8 mouse cellular contexts compared by ENCODE assay signal in the genomic region with DNA sequence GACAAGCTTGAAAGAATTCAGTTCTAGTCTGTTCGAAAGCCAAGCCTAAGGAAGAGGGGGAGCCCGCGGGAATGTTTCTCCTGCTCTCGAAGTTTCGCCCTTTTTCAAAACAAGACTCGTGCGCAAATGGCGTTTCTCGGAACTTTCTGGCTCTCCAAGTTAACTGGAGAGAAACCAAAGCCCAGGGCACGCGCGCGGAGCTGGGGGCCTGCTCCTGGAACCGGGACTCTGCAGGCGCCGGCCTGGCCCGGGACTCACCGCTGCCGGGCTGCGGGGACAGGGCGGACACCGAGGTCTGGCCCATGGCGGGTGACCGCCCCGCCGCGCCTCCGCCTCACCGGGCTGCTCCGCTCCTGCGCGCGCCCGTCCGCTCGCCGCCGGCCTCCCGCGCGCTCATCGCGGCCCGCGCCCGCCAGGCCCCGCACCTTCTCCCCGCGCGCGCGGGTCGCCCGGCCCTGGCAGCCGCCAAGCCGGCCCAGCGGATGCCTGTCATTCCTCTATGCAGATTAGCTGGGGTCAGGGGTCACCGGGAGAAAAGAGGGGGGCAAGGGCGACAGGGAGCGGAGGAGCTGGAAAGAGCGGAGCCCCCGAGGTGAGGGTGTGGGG.
DNase-seq lines count a peak whose midpoint lies in the region; ATAC-seq and TF ChIP-seq lines count a peak whose summit lies in the region.

No protein-coding gene starts in this region.

- DNase-seq in ES-CJ7 (ENCODE audit: low read depth, low spot score) = peak; percentile 40
- peak; percentile 76 for DNase-seq in forebrain, embryonic 10.5 days (ENCODE audit: extremely low spot score, low spot score)
- peak; percentile 93 for DNase-seq in kidney, postnatal 0 days (ENCODE audit: low spot score)
- peak in 1 of 3 experiments; percentile 24 for DNase-seq in liver, embryonic 14.5 days (ENCODE audit: low read depth in 3 of 3, low spot score in 3 of 3)
- DNase-seq in neural tube, embryonic 11.5 days (ENCODE audit: low spot score) = peak; percentile 81
- DNase-seq in thymus, postnatal 25 days = peak; percentile 8

- H3K4me3 ChIP-seq in brown adipose tissue, adult 24 weeks (ENCODE audit: insufficient read depth, low read depth, low read length) = peak overlapping the region; percentile 69
- H3K4me3 ChIP-seq in forebrain, embryonic 10.5 days = peak overlapping the region; percentile 69
- peak overlapping the region; percentile 74 to 75 for H3K4me3 ChIP-seq in heart, embryonic 14.5 days (ENCODE audit: control insufficient read depth in 1 of 2, insufficient read depth in 1 of 2, low read depth in 1 of 2, low read length in 2 of 2)
- peak overlapping the region; percentile 68 for H3K4me3 ChIP-seq in kidney, postnatal 0 days (replicated peaks; ENCODE audit: low read depth, low read length)
- H3K4me3 ChIP-seq in liver, embryonic 14.5 days (ENCODE audit: insufficient read depth in 1 of 2, low read depth in 2 of 2, low read length in 2 of 2) = peak overlapping the region; percentile 53 to 60
- peak overlapping the region; percentile 52 for H3K4me3 ChIP-seq in neural tube, embryonic 11.5 days (ENCODE audit: low read depth, low read length)

- H3K9ac ChIP-seq in heart, embryonic 14.5 days (ENCODE audit: low read length) = peak overlapping the region; percentile 93
- H3K9ac ChIP-seq in kidney, postnatal 0 days (ENCODE audit: low read depth, low read length) = peak overlapping the region; percentile 83
- H3K9ac ChIP-seq in liver, embryonic 14.5 days (replicated peaks) = peak overlapping the region; percentile 20
- H3K9ac ChIP-seq in neural tube, embryonic 11.5 days (ENCODE audit: low read length) = peak overlapping the region; percentile 76

- TF ChIP-seq CTCF in kidney, postnatal 0 days (IDR thresholded peaks at IDR 0.05; ENCODE audit: low read depth) = no peak
- no peak for TF ChIP-seq CTCF in liver, embryonic 14.5 days (IDR thresholded peaks at IDR 0.05; ENCODE audit: low read depth)

- no peaks in the 10 kb centered on the region for H3K9me3 ChIP-seq in forebrain, embryonic 10.5 days
- no peaks in the 10 kb centered on the region for H3K9me3 ChIP-seq in heart, embryonic 14.5 days (ENCODE audit: control insufficient read depth, low read length)
- H3K9me3 ChIP-seq in kidney, postnatal 0 days (replicated peaks; ENCODE audit: low read length) = no peaks in the 10 kb centered on the region
- H3K9me3 ChIP-seq in liver, embryonic 14.5 days (ENCODE audit: control insufficient read depth, low read length) = no peaks in the 10 kb centered on the region
- no peaks in the 10 kb centered on the region for H3K9me3 ChIP-seq in neural tube, embryonic 11.5 days (ENCODE audit: control insufficient read depth, low read length)

- no peak for TF ChIP-seq EP300 in liver, embryonic 14.5 days (IDR thresholded peaks at IDR 0.05; ENCODE audit: low read depth)

- no peaks in the 10 kb centered on the region for H3K36me3 ChIP-seq in forebrain, embryonic 10.5 days (replicated peaks)
- no peaks in the 10 kb centered on the region for H3K36me3 ChIP-seq in heart, embryonic 14.5 days (ENCODE audit: control insufficient read depth, insufficient read depth, low read length)
- no peaks in the 10 kb centered on the region for H3K36me3 ChIP-seq in kidney, postnatal 0 days (ENCODE audit: insufficient read depth, low read length)
- H3K36me3 ChIP-seq in liver, embryonic 14.5 days (replicated peaks; ENCODE audit: control insufficient read depth, insufficient read depth, low read depth) = no peaks in the 10 kb centered on the region
- no peaks in the 10 kb centered on the region for H3K36me3 ChIP-seq in neural tube, embryonic 11.5 days (ENCODE audit: control insufficient read depth, insufficient read depth, low read length)

- no peaks in the 10 kb centered on the region for H3K27me3 ChIP-seq in forebrain, embryonic 10.5 days (ENCODE audit: poor library complexity, severe bottlenecking)
- no peaks in the 10 kb centered on the region for H3K27me3 ChIP-seq in heart, embryonic 14.5 days (ENCODE audit: control insufficient read depth, insufficient read depth, low read length)
- no peaks in the 10 kb centered on the region for H3K27me3 ChIP-seq in kidney, postnatal 0 days (ENCODE audit: insufficient read depth, low read length)
- H3K27me3 ChIP-seq in liver, embryonic 14.5 days (ENCODE audit: control insufficient read depth, insufficient read depth, low read length) = no peaks in the 10 kb centered on the region
- no peaks in the 10 kb centered on the region for H3K27me3 ChIP-seq in neural tube, embryonic 11.5 days (ENCODE audit: control insufficient read depth, insufficient read depth, low read length)

- WGBS in forebrain, embryonic 10.5 days = 2% methylated on average over 60 of the region's 62 CpGs
- WGBS in heart, embryonic 14.5 days = under 1% methylated on average over 55 of the region's 62 CpGs
- WGBS in kidney, postnatal 0 days = under 1% methylated on average over 62 of the region's 62 CpGs
- WGBS in liver, embryonic 14.5 days (ENCODE audit: insufficient replicate concordance) = under 1% methylated on average over 61 of the region's 62 CpGs
- under 1% methylated on average over 48 of the region's 62 CpGs for WGBS in neural tube, embryonic 11.5 days

- H3K27ac ChIP-seq in brown adipose tissue, adult 24 weeks (replicated peaks; ENCODE audit: low read depth, low read length) = peak overlapping the region; percentile 12
- H3K27ac ChIP-seq in forebrain, embryonic 10.5 days = peak overlapping the region; percentile 95
- H3K27ac ChIP-seq in heart, embryonic 14.5 days (replicated peaks in 1 of 2; ENCODE audit: control insufficient read depth in 1 of 2, insufficient read depth in 1 of 2, low read depth in 2 of 2, low read length in 2 of 2) = peak overlapping the region; percentile 90 to 97
- peak overlapping the region; percentile 97 for H3K27ac ChIP-seq in kidney, postnatal 0 days
- H3K27ac ChIP-seq in liver, embryonic 14.5 days = no peak overlapping the region
- H3K27ac ChIP-seq in neural tube, embryonic 11.5 days (ENCODE audit: low read depth, low read length) = peak overlapping the region; percentile 80

- H3K4me1 ChIP-seq in brown adipose tissue, adult 24 weeks (ENCODE audit: control insufficient read depth, insufficient read depth, insufficient read length, low read length) = peaks cover 13% of the 10 kb centered on the region; the same call in 1 of the 2 replicates
- H3K4me1 ChIP-seq in forebrain, embryonic 10.5 days = peaks cover 52% of the 10 kb centered on the region
- peaks cover 8 to 37% of the 10 kb centered on the region in 2 experiments for H3K4me1 ChIP-seq in heart, embryonic 14.5 days (ENCODE audit: control insufficient read depth in 2 of 2, insufficient read depth in 2 of 2, low read length in 2 of 2)
- 0 out of 2 replicates have a peak, but pooled peaks cover 8% of the 10 kb centered on the region for H3K4me1 ChIP-seq in kidney, postnatal 0 days (replicated peaks; ENCODE audit: insufficient read depth, low read length)
- H3K4me1 ChIP-seq in liver, embryonic 14.5 days (replicated peaks; ENCODE audit: control insufficient read depth in 2 of 2, insufficient read depth in 2 of 2, low read length in 1 of 2) = peaks cover 0 to 3% of the 10 kb centered on the region in 2 experiments; a peak in 1 of 4 replicates
- peaks cover 3% of the 10 kb centered on the region; the same call in 1 of the 2 replicates for H3K4me1 ChIP-seq in neural tube, embryonic 11.5 days (ENCODE audit: control insufficient read depth, insufficient read depth, low read length)

- H3K4me2 ChIP-seq in heart, embryonic 14.5 days (ENCODE audit: low read length) = peak overlapping the region; percentile 75
- peak overlapping the region; percentile 58 for H3K4me2 ChIP-seq in kidney, postnatal 0 days (ENCODE audit: low read length)
- peak overlapping the region; percentile 49 for H3K4me2 ChIP-seq in liver, embryonic 14.5 days (ENCODE audit: low read depth)
- H3K4me2 ChIP-seq in neural tube, embryonic 11.5 days (ENCODE audit: low read depth) = peak overlapping the region; percentile 58

- peak; percentile 77 for ATAC-seq in heart, embryonic 14.5 days (ENCODE audit: insufficient number of reproducible peaks, insufficient read depth, low FRiP score, low read depth)
- ATAC-seq in kidney, postnatal 0 days (replicated peaks; ENCODE audit: low FRiP score, low read depth) = peak; percentile 91
- peak; percentile 51; the same call in 1 of the 2 replicates for ATAC-seq in liver, embryonic 14.5 days (ENCODE audit: insufficient read depth)
- ATAC-seq in neural tube, embryonic 11.5 days (ENCODE audit: insufficient read depth, low FRiP score, low TSS enrichment) = peak; percentile 89

Comparison
In these comparisons a context has a peak if more than half of its experiments do, and no peak if none do; other contexts are left out.
1. H3K9ac ChIP-seq: peak in every context shown above with its lines; median percentile 93 in heart, embryonic 14.5 days; 83 in kidney, postnatal 0 days; 76 in neural tube, embryonic 11.5 days; 20 in liver, embryonic 14.5 days.